Mouse (Mus musculus) limb, embryonic 15.5 days (tissue): ENCODE data around the gene Grxcr1. TPM values are rescaled to one million over a fixed set of nuclear protein-coding genes. Genes with fewer than 3 reads are reported as not detected.

Source experiments
- ATAC-seq: fragments of 200-750 bp; cut with Nextera tagmentation; 2 replicates; pipeline ENCODE4 v1.8.0; 2017; ENCODE audit warnings: low read depth, moderate TSS enrichment; ENCODE audit not compliant: insufficient number of reproducible peaks, low FRiP score, low TSS enrichment
- H3K27ac ChIP-seq: fragments of 300-500 bp; sonication (generic); 2 replicates; pipeline ENCODE4 v1.5.1; 2015; ENCODE audit warnings: moderate library complexity, mild to moderate bottlenecking, inconsistent platforms
- H3K27me3 ChIP-seq: fragments of 300-500 bp; sonication (generic); 2 replicates; pipeline ENCODE4 v1.6.1; 2015; ENCODE audit warnings: inconsistent platforms
- H3K36me3 ChIP-seq: fragments of 300-500 bp; sonication (generic); 2 replicates; pipeline ENCODE4 v1.6.1; 2015; ENCODE audit warnings: inconsistent platforms
- H3K4me1 ChIP-seq: fragments of 300-500 bp; sonication (generic); 2 replicates; pipeline ENCODE4 v1.6.1; 2015; ENCODE audit warnings: inconsistent platforms
- H3K4me2 ChIP-seq: fragments of 300-500 bp; sonication (generic); 2 replicates; pipeline ENCODE4 v1.6.1; 2015; ENCODE audit warnings: mild to moderate bottlenecking, inconsistent platforms
- H3K4me3 ChIP-seq: fragments of 300-500 bp; sonication (generic); 2 replicates; pipeline ENCODE4 v1.5.1; 2015; ENCODE audit warnings: mild to moderate bottlenecking, inconsistent platforms
- H3K9ac ChIP-seq: fragments of 300-500 bp; sonication (generic); 2 replicates; pipeline ENCODE4 v1.6.1; 2015; ENCODE audit warnings: inconsistent platforms
- H3K9me3 ChIP-seq: fragments of 300-500 bp; sonication (generic); 2 replicates; pipeline ENCODE4 v1.6.1; 2016; ENCODE audit warnings: inconsistent platforms
- WGBS: fragments of 180-500 bp; shearing (Covaris S2); methylation state at CpG from one replicate; pipeline ENCODE4 v1.1.7; 2015; 5-methylcytosine and 5-hydroxymethylcytosine counted together
- polyA plus RNA-seq: library from polyadenylated mRNA; unstranded; fragments of >200 nt; fragmentation: Nextera tagmentation; extraction: Ambion mirVana; gene quantifications from 2 replicates; pipeline ENCODE4 v1.2.1, GENCODE M21; 2015

The Grxcr1 gene
- polyA plus RNA-seq, 1 experiment from 2014 or later: not detected

DNA sequence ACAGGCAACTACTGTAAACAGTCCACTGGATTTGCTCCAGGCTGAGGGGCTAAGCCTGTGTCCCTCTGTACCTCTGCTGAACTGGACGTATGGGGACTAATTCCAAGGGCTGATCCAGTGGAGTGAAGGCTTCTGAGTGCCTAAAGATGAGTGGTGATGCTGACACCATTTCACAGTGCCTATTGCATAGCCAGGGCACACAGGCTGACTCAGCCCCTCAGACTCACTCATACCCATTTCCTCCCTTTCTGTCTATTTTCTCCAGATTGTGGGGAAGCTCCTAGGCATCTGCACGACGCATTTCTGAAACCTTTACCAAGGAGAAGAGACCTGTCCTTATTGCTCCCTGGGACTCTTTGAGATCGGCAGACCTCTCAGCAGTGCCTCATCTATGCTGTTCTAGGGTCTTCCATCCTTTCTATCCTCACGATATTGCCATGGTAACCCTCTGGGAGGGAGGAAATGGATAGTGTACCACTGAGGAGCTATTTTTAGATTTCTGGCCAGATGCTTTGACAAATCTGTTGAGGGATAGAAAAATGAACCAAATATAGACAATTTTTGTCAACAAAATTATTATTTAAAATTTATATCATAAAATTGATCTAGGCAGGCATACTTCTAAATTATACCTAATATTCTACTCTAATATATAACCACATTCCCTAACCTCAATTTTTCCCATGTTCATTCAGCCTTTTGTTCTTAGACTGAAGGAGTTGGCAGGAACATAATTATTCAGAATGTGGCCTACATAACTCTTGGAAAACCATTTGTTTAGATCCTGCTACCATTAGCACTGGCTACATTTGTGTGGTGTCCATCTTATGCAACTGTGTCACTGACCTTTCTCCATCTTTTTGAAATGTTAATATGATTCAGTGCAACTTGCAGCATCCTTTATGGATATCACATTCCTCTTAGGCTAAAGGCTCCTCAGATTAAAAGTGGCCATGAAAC lies 66.3 kb downstream of the Grxcr1 start:
- no peak overlapping the region for H3K4me3 ChIP-seq
- ATAC-seq: no peak
- H3K9ac ChIP-seq: no peak overlapping the region
- H3K27ac ChIP-seq: no peak overlapping the region
- H3K9me3 ChIP-seq: no peaks in the 10 kb centered on the region
- 91% methylated on average over 5 of the region's 5 CpGs for WGBS
- H3K36me3 ChIP-seq: no peaks in the 10 kb centered on the region
- H3K27me3 ChIP-seq: no peaks in the 10 kb centered on the region
- H3K4me2 ChIP-seq: no peak overlapping the region
- no peaks in the 10 kb centered on the region for H3K4me1 ChIP-seq

DNA sequence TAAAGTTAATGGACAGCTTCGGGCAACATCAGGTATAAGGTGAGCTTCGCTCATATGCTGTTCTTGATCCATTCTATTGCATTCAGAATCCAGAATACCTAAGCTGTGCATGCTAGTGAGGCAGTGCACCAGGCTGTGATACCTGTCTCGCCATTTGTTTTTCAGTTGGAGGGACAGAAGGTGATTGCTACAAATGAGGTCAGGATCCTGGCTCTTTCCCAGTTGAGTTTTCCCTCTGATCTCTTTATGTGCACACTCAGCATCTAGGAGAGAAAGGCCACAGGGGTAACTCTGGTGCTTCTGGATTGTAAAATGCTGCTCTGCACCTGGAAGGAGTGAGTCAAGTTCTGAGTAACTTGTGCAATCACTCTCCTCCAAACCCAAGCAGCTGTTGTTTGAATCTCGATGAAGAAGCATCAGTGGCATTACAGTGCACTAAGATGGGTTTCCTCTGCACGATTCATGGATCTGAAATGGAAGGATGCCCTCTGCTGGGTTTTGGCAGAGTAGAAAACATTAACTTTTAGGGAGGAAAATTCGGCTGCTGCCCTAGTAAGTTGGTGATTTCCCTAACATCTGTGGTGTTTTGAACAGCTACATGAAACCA lies 80.9 kb downstream of the Grxcr1 start:
- no peaks in the 10 kb centered on the region for H3K4me1 ChIP-seq
- no peaks in the 10 kb centered on the region for H3K9me3 ChIP-seq
- no peak overlapping the region for H3K4me3 ChIP-seq
- H3K36me3 ChIP-seq: no peaks in the 10 kb centered on the region
- no peaks in the 10 kb centered on the region for H3K27me3 ChIP-seq
- no peak overlapping the region for H3K4me2 ChIP-seq
- no peak overlapping the region for H3K27ac ChIP-seq
- WGBS: 60% methylated on average over 6 of the region's 6 CpGs
- ATAC-seq: no peak
- no peak overlapping the region for H3K9ac ChIP-seq

DNA sequence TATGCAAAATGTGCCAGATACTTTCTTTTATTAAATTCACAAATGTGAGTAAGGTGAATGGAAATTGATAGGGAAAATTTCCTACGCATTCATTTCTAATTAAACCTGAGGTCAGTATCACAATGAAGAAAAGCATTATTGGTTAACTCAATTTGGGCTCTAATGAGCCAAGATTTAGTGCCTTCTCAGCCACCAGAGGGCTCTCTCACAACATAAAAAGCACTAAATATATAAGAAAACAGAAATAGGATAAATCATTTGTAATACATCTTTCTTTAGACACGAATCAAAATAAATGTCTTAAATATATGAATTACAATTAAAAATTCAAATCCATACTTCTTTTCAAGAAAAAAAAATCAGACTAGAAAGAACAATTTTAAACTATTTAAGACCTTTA lies 89.2 kb downstream of the Grxcr1 start:
- no peaks in the 10 kb centered on the region for H3K27me3 ChIP-seq
- no peak for ATAC-seq
- no peak overlapping the region for H3K4me2 ChIP-seq
- H3K4me1 ChIP-seq: no peaks in the 10 kb centered on the region
- no peak overlapping the region for H3K9ac ChIP-seq
- no peaks in the 10 kb centered on the region for H3K36me3 ChIP-seq
- H3K27ac ChIP-seq: no peak overlapping the region
- 34% methylated on average over 2 of the region's 2 CpGs for WGBS
- no peaks in the 10 kb centered on the region for H3K9me3 ChIP-seq
- H3K4me3 ChIP-seq: no peak overlapping the region

DNA sequence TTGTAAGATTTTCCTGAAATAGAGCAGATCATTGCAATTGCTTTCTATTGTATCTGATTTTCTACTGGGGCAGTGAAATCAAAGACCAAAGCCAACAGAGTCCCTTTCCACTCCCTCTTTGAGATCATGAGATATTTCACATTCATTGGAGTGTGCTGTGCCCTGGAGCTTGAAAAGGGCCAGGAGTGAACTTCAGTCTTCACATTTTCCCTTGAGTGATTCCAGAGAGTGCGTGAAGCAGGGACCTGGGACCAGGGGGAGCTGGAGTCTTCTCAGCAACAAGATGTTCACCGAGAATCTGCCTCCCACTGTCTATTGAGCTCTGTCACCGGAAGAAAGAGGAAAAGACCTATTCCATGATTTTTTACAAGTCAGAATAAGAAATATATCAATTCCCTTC lies 91.2 kb downstream of the Grxcr1 start:
- WGBS: 63% methylated on average over 3 of the region's 3 CpGs
- Histone ChIP-seq H3K4me3 (no peak overlapping the region), H3K4me2 (no peak overlapping the region), H3K9me3 (no peaks in the 10 kb centered on the region), H3K4me1 (no peaks in the 10 kb centered on the region), H3K9ac (no peak overlapping the region), H3K27ac (no peak overlapping the region), H3K36me3 (no peaks in the 10 kb centered on the region), H3K27me3 (no peaks in the 10 kb centered on the region)
- no peak for ATAC-seq

DNA sequence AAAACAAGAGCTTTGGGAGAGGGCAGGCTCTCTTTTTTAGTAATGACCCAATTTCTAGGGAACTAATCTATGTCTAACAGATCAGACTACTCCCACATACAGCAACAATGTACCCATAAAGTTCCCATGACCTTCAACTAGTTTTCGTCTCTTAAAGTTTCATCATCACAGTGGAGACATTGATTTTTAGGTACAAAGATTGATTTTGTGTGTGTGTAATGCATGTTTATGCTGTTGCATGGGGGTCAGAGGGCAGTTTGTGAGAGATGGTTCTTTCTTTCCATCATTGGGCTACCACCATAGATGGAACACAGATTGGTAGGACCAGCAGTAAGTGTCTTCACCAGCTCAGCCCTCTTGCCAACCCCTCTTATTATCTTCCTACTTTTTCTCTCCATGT lies 93.8 kb downstream of the Grxcr1 start:
- H3K27me3 ChIP-seq: no peaks in the 10 kb centered on the region
- H3K4me3 ChIP-seq: no peak overlapping the region
- no peaks in the 10 kb centered on the region for H3K36me3 ChIP-seq
- no peaks in the 10 kb centered on the region for H3K9me3 ChIP-seq
- no peak overlapping the region for H3K27ac ChIP-seq
- 94% methylated on average over 1 of the region's 1 CpGs for WGBS
- H3K4me2 ChIP-seq: no peak overlapping the region
- no peak for ATAC-seq
- H3K4me1 ChIP-seq: no peaks in the 10 kb centered on the region
- H3K9ac ChIP-seq: no peak overlapping the region

DNA sequence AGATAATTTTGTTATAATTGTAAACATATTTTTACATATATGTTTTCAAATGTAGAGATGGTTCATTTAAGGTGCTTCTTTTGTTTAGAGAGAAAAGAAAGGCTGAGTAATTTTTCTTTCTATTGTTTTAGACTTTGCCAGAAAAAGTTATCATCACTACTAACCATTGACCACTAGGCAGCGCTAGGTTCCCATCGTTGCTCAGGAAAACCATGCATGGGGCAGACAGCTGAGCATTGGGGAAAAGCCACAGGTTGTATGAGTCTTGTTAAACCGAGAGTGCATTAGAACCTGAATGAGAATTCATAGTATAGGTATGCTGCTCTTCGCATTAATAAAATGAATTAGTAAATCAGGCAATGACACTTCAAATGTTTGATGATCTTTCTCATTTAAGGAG lies 96.8 kb downstream of the Grxcr1 start:
- no peaks in the 10 kb centered on the region for H3K9me3 ChIP-seq
- no peak overlapping the region for H3K4me3 ChIP-seq
- H3K4me2 ChIP-seq: no peak overlapping the region
- no peak overlapping the region for H3K27ac ChIP-seq
- no peaks in the 10 kb centered on the region for H3K36me3 ChIP-seq
- no peaks in the 10 kb centered on the region for H3K4me1 ChIP-seq
- ATAC-seq: no peak
- H3K27me3 ChIP-seq: no peaks in the 10 kb centered on the region
- 6% methylated on average over 4 of the region's 4 CpGs for WGBS
- no peak overlapping the region for H3K9ac ChIP-seq

DNA sequence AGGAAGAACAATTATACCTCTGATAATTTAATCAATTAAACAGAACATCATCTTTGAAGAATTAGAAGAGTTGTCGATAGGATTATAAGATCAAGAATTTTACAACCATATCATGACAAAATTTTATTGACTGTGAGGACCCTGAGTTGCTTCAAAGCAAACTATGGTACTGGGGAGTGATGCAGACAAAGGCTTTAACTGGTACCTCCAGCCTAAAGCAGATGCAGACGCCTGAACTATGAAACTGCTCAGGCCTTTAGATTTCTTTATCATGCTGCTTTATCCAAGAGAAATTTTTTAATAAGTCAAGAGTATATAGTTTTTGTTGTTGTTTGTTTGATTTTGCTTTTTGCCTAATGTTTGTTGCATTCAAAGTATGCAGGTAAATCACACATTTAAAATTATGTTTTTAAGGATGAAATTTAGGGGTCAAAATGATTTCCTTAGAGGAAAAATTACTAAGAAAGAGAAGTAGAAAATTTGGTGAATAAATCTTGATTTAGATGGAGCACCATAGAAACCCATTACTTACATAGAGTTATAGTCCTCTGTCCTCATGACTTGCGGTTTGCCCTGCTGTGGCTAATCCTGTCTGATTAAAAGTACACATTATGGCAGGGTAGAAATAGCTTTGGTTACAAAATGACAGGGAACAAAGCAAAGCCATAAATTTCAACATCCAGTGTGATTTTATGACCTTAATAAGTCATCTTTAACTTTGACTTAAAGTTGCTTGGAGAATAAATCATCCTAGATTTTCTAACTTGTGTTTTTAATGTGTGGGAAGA lies 97.4 kb downstream of the Grxcr1 start:
- Histone ChIP-seq H3K4me3 (no peak overlapping the region), H3K9ac (no peak overlapping the region), H3K4me1 (no peaks in the 10 kb centered on the region), H3K27ac (no peak overlapping the region), H3K27me3 (no peaks in the 10 kb centered on the region), H3K4me2 (no peak overlapping the region), H3K9me3 (no peaks in the 10 kb centered on the region), H3K36me3 (no peaks in the 10 kb centered on the region)
- ATAC-seq: no peak
- WGBS: 56% methylated on average over 3 of the region's 3 CpGs

DNA sequence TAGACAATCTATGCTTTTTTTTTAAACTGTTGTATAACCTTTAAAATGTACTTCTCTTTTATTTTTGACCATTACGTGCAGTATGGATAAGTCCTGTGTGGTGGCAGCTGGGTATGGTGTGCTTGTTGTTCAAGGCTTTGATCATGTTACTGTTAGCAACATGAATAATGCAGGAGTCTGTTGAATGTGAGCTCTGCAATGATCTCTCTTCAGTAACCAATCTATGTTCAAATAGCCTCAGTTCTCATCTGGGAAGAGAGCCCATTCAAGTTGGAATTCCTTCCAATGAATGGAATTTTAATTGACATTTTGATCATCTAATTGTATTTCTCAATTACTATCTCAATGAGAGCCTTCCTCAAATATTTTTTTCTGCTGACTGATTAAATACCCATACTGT lies 115.2 kb downstream of the Grxcr1 start:
- WGBS: 82% methylated on average over 1 of the region's 1 CpGs
- Histone ChIP-seq H3K27me3 (no peaks in the 10 kb centered on the region), H3K9me3 (no peaks in the 10 kb centered on the region), H3K36me3 (no peaks in the 10 kb centered on the region), H3K4me2 (no peak overlapping the region), H3K9ac (no peak overlapping the region), H3K4me1 (no peaks in the 10 kb centered on the region), H3K4me3 (no peak overlapping the region), H3K27ac (no peak overlapping the region)
- ATAC-seq: no peak

DNA sequence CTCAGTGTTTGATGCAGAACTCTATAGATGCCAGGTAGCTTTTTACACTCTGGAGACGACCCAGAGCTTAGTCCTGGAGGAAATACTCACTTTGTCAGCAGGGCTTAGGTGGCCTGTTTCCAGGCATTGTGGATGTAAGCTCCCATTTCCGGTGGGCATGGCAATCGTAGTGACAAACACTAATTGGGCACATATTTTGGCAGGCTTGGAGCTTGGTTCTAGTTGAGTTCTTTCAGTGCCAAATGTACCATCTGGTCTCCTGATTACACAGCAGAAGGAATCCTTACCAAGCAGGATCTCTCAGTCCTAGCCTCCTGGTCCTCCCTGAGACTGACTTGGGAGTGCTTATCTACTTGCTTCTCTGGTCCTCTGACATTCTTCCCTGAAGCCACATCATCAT lies 118.3 kb downstream of the Grxcr1 start:
- H3K9ac ChIP-seq: no peak overlapping the region
- H3K4me1 ChIP-seq: no peaks in the 10 kb centered on the region
- no peak for ATAC-seq
- 56% methylated on average over 3 of the region's 3 CpGs for WGBS
- no peaks in the 10 kb centered on the region for H3K27me3 ChIP-seq
- no peak overlapping the region for H3K4me2 ChIP-seq
- no peaks in the 10 kb centered on the region for H3K36me3 ChIP-seq
- no peak overlapping the region for H3K27ac ChIP-seq
- H3K9me3 ChIP-seq: no peaks in the 10 kb centered on the region
- no peak overlapping the region for H3K4me3 ChIP-seq

DNA sequence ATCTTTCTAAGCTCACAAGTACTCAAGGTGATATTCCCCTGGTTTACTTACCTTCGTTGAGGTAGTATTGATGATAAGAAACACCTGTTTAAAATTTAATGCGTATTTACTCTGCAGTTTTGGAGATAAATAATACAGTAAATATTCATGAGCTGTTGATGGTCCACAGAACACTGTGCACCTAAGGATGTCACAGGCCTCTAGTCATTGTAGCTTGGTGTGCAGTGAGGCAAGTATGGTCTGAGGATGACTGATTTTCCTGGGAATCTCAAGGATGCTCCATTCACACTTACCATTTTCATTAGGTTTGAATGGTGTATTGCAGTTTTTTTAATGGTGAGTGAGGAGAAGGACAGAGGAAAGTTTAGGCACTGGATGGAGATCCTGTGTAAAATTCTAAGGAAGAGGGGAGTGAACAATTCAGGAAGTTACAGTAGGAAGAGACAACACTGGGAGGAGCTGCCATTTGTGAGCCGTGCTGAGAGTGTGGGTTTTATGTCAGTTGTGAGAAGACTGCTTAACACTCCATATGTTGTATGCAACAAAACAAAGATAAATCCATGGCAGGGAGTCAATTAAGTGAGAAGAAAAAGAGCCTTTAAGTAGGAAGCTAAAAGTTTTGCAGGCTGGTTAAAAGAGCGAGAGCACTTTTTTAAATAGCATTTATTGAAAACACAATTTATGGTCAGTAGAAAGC lies 118.9 kb downstream of the Grxcr1 start:
- no peaks in the 10 kb centered on the region for H3K9me3 ChIP-seq
- no peak overlapping the region for H3K9ac ChIP-seq
- H3K27ac ChIP-seq: no peak overlapping the region
- no peak overlapping the region for H3K4me2 ChIP-seq
- H3K4me1 ChIP-seq: no peaks in the 10 kb centered on the region
- no peak overlapping the region for H3K4me3 ChIP-seq
- H3K36me3 ChIP-seq: no peaks in the 10 kb centered on the region
- no peak for ATAC-seq
- no peaks in the 10 kb centered on the region for H3K27me3 ChIP-seq
- WGBS: 73% methylated on average over 4 of the region's 4 CpGs

DNA sequence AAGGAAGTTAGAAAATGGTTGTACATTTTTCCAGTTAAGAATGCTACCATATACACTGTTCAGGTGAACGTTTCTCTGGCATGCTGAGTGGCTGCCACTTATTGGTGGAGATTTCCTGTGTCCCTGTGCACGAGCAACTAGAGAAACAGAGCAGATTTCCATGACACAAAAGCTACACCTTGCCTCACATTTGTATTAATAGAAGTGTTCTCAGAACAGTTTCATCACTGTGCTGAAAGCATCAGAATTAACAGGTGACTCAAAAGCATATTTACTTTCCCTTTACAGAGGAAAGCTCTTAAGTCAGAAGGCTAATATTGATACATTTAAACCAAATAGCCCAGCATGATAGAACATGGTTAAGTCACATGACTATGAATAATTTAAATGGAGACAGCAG lies 130.9 kb downstream of the Grxcr1 start:
- Histone ChIP-seq H3K9me3 (no peaks in the 10 kb centered on the region), H3K27ac (no peak overlapping the region), H3K4me2 (no peak overlapping the region), H3K36me3 (no peaks in the 10 kb centered on the region), H3K4me1 (no peaks in the 10 kb centered on the region), H3K27me3 (no peaks in the 10 kb centered on the region), H3K9ac (no peak overlapping the region), H3K4me3 (no peak overlapping the region)
- ATAC-seq: no peak
- 56% methylated on average over 2 of the region's 2 CpGs for WGBS
